Mouse (Mus musculus): ENCODE data around the gene Ptges2. TPM values are rescaled to one million over a fixed set of nuclear protein-coding genes. Genes with fewer than 3 reads are reported as not detected.

Gene Ptges2
- total and polyA plus RNA-seq, 3 experiments, result 17.1 to 21.3 (median 20.3) TPM

- DNase-seq (ENCODE audit: extremely low read depth), result no peak
- H3K4me3 ChIP-seq (replicated peaks in 1 of 3; ENCODE audit: low read depth in 2 of 3, low read length in 2 of 3, poor library complexity in 1 of 3), result no peak overlapping the region
- in situ Hi-C loops (cut with MboI; ENCODE audit: low pct_ligation_motif_present, low pct_unique_long_range_greater_than_20kb, low sequenced_read_pairs), result no loop called here
These were observed 15.7 kb downstream of the Ptges2 start for GRCm38 (mm10) chr2:32411407-32411806.

DNA sequence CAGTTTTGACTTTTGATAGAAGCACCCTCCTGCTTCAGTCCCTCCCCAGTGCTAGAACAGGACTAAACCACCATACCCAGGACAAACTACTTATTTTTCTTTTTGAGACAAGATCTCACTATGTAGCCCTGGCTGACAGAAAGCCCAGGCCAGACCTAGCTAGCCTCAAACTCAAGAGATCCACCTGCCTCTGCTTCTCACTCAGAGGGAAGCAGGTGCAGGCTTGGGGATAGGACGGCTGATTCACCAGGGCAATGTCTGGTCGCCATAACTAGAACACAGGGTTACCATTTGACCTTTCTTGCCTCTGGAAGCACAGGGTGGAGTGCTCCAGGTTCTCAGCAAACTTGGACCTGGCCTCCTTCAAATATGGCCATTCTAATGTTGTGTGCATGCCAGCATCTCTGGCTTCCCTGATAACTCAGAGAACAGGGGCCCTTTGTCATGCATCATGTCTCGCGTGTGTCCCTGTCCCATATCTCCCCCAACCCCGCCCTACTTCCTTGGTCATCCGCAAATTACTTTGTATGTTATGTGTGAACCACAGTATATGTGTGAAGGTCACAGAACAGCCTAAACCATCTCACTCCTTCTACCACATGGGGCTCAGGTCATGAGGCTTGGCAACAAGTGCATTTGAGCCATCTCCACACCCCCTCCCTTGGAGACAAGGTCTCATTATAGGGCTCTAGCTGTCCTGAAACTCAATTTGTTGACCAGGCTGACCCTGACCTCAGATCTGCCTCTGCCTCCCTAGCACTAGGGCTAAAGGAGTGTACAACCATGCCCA lies 17.2 kb downstream of the Ptges2 start:
- dilution Hi-C loops (cut with MboI; ENCODE audit: extremely low pct_ligation_motif_present, extremely low pct_unique_long_range_greater_than_20kb, low sequenced_read_pairs), result no loop called here
- TF ChIP-seq ZKSCAN1 (IDR thresholded peaks at IDR 0.05; ENCODE audit: borderline replicate concordance, low read depth, low read length), result no peak
- no peak for TF ChIP-seq MAX (IDR thresholded peaks at IDR 0.05; ENCODE audit: low read length)
- TF ChIP-seq ELF1 (IDR thresholded peaks at IDR 0.05; ENCODE audit: low read depth, low read length), result no peak
- TF ChIP-seq POLR2AphosphoS2 (IDR thresholded peaks at IDR 0.05; ENCODE audit: low read depth, low read length), result no peak
- TF ChIP-seq EP300 (IDR thresholded peaks at IDR 0.05; ENCODE audit: low read length), result no peak
- TF ChIP-seq CTCF (conservative IDR thresholded peaks at IDR 0.05 in 1 of 2, IDR thresholded peaks at IDR 0.05 in 1 of 2; ENCODE audit: low read depth in 2 of 2, low read length in 2 of 2), result no peak
- no peak for TF ChIP-seq USF1 (IDR thresholded peaks at IDR 0.05; ENCODE audit: low read depth, low read length)
- TF ChIP-seq E2F4 (IDR thresholded peaks at IDR 0.05; ENCODE audit: insufficient replicate concordance, low read depth, low read length), result no peak
- no peak for TF ChIP-seq ETS1 (conservative IDR thresholded peaks at IDR 0.05; ENCODE audit: low read depth, low read length)
- TF ChIP-seq MAZ (IDR thresholded peaks at IDR 0.05; ENCODE audit: low read depth, low read length), result no peak
- TF ChIP-seq GABPA (IDR thresholded peaks at IDR 0.05; ENCODE audit: insufficient replicate concordance, low read depth, low read length), result no peak
- TF ChIP-seq BHLHE40 (IDR thresholded peaks at IDR 0.05; ENCODE audit: low read depth, low read length), result no peak
- TF ChIP-seq SIN3A (IDR thresholded peaks at IDR 0.05; ENCODE audit: low read length), result no peak
- no peak for TF ChIP-seq MYC (IDR thresholded peaks at IDR 0.05; ENCODE audit: low read depth, low read length)
- no peak for TF ChIP-seq USF2 (conservative IDR thresholded peaks at IDR 0.05; ENCODE audit: low read depth, low read length)
- no peak for TF ChIP-seq JUND (conservative IDR thresholded peaks at IDR 0.05; ENCODE audit: low read depth, low read length)

More at GRCm38 (mm10) chr2:32411407-32411806, 15.7 kb downstream of the Ptges2 start:
- dilution Hi-C loops (cut with MboI; ENCODE audit: extremely low pct_ligation_motif_present, extremely low pct_unique_long_range_greater_than_20kb, low sequenced_read_pairs), result no loop called here
- no peaks in the 10 kb centered on the region for H3K9me3 ChIP-seq (replicated peaks; ENCODE audit: low read length)
- no peaks in the 10 kb centered on the region for H3K27me3 ChIP-seq (replicated peaks)
- TF ChIP-seq MAZ (IDR thresholded peaks at IDR 0.05; ENCODE audit: low read depth, low read length), result no peak
- no peak for TF ChIP-seq CTCF (conservative IDR thresholded peaks at IDR 0.05 in 1 of 2, IDR thresholded peaks at IDR 0.05 in 1 of 2; ENCODE audit: low read depth in 2 of 2, low read length in 2 of 2)
- TF ChIP-seq PAX5 (IDR thresholded peaks at IDR 0.05; ENCODE audit: low read length), result no peak
- no peak overlapping the region for H3K9ac ChIP-seq (ENCODE audit: insufficient read depth, low read depth)
- H3K79me2 ChIP-seq (replicated peaks; ENCODE audit: control insufficient read depth, extremely low read depth, insufficient read depth, poor library complexity, severe bottlenecking), result no peaks in the 10 kb centered on the region
- H3K4me1 ChIP-seq (ENCODE audit: control insufficient read depth in 1 of 2, insufficient read depth in 2 of 2), result no peaks in the 10 kb centered on the region
- no peak overlapping the region for H3K4me2 ChIP-seq (ENCODE audit: insufficient read depth, low read depth, poor library complexity, severe bottlenecking)
- H3K36me3 ChIP-seq (replicated peaks in 1 of 2; ENCODE audit: control insufficient read depth in 1 of 2, insufficient read depth in 1 of 2, low read length in 1 of 2), result peaks cover 17 to 30% of the 10 kb centered on the region in 2 experiments
- H3K27ac ChIP-seq (ENCODE audit: insufficient read depth, low read depth), result no peak overlapping the region

More for the DNA sequence above, 17.2 kb downstream of the Ptges2 start:
- no peaks in the 10 kb centered on the region for H3K27me3 ChIP-seq (replicated peaks)
- H3K27ac ChIP-seq (ENCODE audit: insufficient read depth, low read depth), result no peak overlapping the region
- in situ Hi-C loops (cut with MboI; ENCODE audit: low pct_ligation_motif_present, low pct_unique_long_range_greater_than_20kb, low sequenced_read_pairs), result no loop called here
- peaks cover 31 to 45% of the 10 kb centered on the region in 2 experiments for H3K36me3 ChIP-seq (replicated peaks in 1 of 2; ENCODE audit: control insufficient read depth in 1 of 2, insufficient read depth in 1 of 2, low read length in 1 of 2)
- no peak overlapping the region for H3K4me2 ChIP-seq (ENCODE audit: insufficient read depth, low read depth, poor library complexity, severe bottlenecking)
- H3K4me3 ChIP-seq (replicated peaks in 1 of 3; ENCODE audit: low read depth in 2 of 3, low read length in 2 of 3, poor library complexity in 1 of 3), result no peak overlapping the region
- no peaks in the 10 kb centered on the region for H3K9me3 ChIP-seq (replicated peaks; ENCODE audit: low read length)
- no peaks in the 10 kb centered on the region for H3K4me1 ChIP-seq (ENCODE audit: control insufficient read depth in 1 of 2, insufficient read depth in 2 of 2)
- no peak for DNase-seq (ENCODE audit: extremely low read depth)
- H3K9ac ChIP-seq (ENCODE audit: insufficient read depth, low read depth), result no peak overlapping the region
- no peaks in the 10 kb centered on the region for H3K79me2 ChIP-seq (replicated peaks; ENCODE audit: control insufficient read depth, extremely low read depth, insufficient read depth, poor library complexity, severe bottlenecking)
